Mouse (Mus musculus): ENCODE results near the gene Pqlc3.

- TF ChIP-seq CTCF (IDR thresholded peaks at IDR 0.05; ENCODE audit: borderline replicate concordance, extremely low read depth, insufficient read depth, insufficient read length) (no peak), POLR2A (IDR thresholded peaks at IDR 0.05; ENCODE audit: borderline replicate concordance, extremely low read depth, insufficient read depth, insufficient read length, poor library complexity, severe bottlenecking) (no peak)
Measured at GRCm38 (mm10) chr12:17001211-17001610, 1.0 kb upstream of the Pqlc3 start.

Measured in brain, embryonic 14.5 days (tissue).